Mouse (Mus musculus) MEL (cell line): Measurements from ENCODE around the gene Zfp160.
"Not testable (repeated sequence)": the region's sequence is repeated elsewhere in the genome, so short reads cannot be mapped to it uniquely, and the experiment has no call there.

Experiments used
- CHD2 ChIP-seq: IDR thresholded peaks from 2 replicates; pipeline ENCODE4 v1.6.1; 2011; ENCODE audit warnings: low read length, improper control_type of control experiment
- MYB ChIP-seq: IDR thresholded peaks from 2 replicates; pipeline ENCODE4 v1.6.1; 2011; ENCODE audit warnings: mild to moderate bottlenecking, low read depth, low read length, improper control_type of control experiment
- POLR2A ChIP-seq, 2 experiments: IDR thresholded peaks; 2 replicates each; pipeline ENCODE4 v1.6.1; 2011 to 2012; ENCODE audit warnings: low read length in 2 of 2, mild to moderate bottlenecking in 2 of 2, control low read depth in 1 of 2, improper control_type of control experiment in 1 of 2, low read depth in 1 of 2, moderate library complexity in 1 of 2; ENCODE audit not compliant: control insufficient read depth in 1 of 2, insufficient read depth in 1 of 2, poor library complexity in 1 of 2

- TF ChIP-seq CHD2; POLR2A (IDR thresholded peaks at IDR 0.05; ENCODE audit: control insufficient read depth in 1 of 2, insufficient read depth in 1 of 2, low read depth in 1 of 2, low read length in 2 of 2, poor library complexity in 1 of 2); MYB: not testable (repeated sequence)
Observed at GRCm38 (mm10) chr17:21070971-21071370, 62.3 kb downstream of the Zfp160 start.
